Mouse (Mus musculus): ENCODE data around the gene Shroom3.

Shroom3 gene

GRCm38 (mm10) chr5:92683351-92683807 is at the start of gene Shroom3:
Gene Shroom3 (plus strand): TSS chr5:92683435.
- DNase-seq = peak; percentile 31 to 39

GRCm38 (mm10) chr5:92633526-92633925 is 49.7 kb upstream of the Shroom3 start:
- peak; percentile 7 to 18 for DNase-seq

DNA sequence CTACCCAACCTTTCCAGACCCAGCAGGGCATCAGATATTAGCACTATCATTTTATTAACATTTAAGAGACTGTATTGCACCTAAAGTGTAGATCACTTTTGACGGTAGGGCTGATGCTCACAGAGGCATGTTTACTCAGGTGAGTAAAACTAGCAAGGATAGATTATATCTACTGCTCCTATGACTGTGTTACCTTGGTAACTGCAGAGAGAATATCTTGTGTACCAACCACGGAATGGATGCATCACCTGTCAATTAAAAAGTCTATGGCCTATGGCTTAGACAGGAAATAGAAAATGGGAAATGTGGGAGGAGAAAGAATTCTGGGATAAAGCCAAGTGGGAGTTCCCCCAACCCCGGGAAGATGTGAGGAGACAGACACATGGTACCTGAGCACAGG is 48.3 kb upstream of the Shroom3 start:
- no peak for DNase-seq

DNA sequence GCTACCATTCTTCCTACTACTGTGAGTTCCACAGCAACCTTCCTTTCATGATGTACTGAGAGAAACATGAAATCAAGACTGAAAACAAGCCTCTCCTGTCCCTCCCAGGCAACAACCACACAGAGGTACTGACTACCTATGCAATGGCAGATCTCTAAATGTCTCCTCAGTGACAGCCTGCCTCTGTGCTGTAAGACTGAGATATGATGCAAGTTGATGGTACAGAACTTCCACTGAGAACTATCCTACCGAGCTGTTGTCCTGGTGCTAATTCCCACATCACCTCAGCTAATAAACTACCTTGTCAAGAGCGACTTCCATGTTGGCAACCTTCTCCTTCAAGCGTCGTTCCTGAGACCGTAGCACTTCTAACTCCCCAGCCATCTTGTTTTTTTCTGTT is 47.3 kb upstream of the Shroom3 start:
- DNase-seq = no peak

DNA sequence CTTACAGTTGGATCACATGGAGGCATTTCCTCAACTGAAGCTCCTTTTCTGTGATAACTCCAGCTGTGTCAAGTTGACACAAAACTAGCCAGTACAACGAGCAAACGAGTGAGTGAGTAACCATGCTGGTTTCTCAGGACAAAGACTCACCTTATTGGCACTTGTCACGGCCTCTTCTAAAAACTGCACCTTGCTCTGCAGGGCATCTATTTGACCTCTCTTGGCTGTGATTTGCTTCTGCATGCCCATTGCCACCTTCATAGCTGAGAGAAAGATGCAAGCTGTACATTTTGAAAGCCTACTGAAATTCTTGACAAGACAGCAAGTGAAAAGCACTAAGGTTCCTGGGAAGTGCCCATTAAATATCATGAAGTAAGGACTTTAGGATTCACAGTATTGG is 42.4 kb upstream of the Shroom3 start:
- no peak for DNase-seq

GRCm38 (mm10) chr5:92656256-92656655 is 27.0 kb upstream of the Shroom3 start:
- DNase-seq = peak; percentile 81 to 83

- DNase-seq = no peak
These were observed 18.9 kb upstream of the Shroom3 start for GRCm38 (mm10) chr5:92664321-92664720.

DNA sequence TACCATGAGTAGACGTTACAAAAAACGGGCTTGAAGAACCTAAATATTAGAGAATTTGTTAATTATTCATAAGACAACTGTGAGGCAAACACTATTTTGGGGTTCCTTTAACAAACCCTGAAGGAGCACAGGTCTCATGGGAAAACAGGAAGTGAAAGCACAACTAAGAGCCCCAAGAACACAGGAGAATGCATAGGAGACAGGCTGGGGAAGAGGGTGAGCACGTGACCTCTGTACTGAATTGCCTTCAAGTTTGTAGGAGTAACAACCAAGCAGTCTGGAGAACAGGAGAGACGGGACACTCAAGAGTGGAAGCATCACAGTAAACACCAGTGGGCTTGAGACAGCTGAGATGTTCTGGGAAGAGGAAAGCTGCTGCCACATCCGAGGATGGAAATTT is 16.4 kb upstream of the Shroom3 start:
- DNase-seq = no peak

DNA sequence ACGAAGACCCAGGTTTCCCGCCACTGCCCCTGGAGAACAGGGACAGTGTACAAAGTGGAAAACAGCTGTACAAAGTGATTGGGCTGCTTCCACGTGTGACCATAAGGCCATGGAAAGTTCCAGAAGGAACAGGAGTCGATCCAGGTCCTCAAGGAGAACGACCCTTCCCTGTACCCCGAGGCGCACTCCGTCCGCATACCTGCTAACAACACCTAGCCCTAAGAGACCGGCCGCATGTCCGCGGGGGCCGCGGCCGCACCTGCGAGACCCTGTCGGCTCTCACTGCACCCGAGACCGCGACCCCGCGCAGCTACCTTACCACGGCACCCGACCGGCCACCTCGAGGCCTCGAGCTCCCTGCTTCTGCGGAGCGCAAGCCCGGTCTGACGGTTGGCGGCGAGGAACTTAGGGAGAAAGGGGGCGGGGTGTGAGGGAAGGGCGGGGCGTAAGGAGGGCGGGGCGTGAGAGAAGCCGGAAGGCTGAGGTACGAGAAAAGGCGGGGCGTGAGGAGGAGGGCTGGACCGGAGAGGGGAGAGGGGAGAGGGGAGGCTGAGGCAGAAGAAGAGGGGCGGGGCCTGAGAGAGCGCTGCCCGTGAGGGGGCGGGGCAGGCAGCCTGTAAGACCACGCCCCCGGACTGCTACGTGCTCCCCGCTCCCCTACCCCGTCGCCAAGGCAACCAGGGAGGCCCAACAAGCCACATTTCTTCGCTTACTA is 8.2 kb upstream of the Shroom3 start, which contains the start of gene Ccdc158:
Gene Ccdc158, minus strand, starts transcription at position 413 of the 715 bp plus-strand sequence.
- DNase-seq = peak; percentile 75 to 82

- DNase-seq = no peak
These were observed 7.7 kb upstream of the Shroom3 start for GRCm38 (mm10) chr5:92675574-92675920.

GRCm38 (mm10) chr5:92679441-92679840 is 3.8 kb upstream of the Shroom3 start:
- DNase-seq = peak; percentile 61 to 68

DNA sequence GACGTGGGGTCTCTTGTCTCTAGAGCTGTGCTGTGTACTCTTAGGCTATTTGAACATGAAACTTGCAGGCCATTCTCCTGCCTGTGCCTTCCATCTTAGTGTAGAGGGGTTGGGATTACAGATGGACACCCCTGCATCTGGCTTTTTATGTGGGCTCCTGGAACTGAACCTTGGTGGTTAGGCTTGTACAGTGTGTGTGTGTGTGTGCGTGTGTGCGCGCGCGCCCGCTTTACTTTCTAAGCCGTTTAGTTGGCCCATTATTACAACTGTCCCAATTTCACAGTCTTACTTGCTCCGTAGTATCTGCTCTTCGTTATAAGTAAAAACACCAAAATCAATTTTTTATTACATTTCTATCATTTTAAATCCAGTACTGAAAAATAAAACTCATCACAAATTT is 1.4 kb upstream of the Shroom3 start:
- DNase-seq = no peak

GRCm38 (mm10) chr5:92682621-92683348 is 450 bp upstream of the Shroom3 start:
- peak; percentile 29 to 38 for DNase-seq

DNA sequence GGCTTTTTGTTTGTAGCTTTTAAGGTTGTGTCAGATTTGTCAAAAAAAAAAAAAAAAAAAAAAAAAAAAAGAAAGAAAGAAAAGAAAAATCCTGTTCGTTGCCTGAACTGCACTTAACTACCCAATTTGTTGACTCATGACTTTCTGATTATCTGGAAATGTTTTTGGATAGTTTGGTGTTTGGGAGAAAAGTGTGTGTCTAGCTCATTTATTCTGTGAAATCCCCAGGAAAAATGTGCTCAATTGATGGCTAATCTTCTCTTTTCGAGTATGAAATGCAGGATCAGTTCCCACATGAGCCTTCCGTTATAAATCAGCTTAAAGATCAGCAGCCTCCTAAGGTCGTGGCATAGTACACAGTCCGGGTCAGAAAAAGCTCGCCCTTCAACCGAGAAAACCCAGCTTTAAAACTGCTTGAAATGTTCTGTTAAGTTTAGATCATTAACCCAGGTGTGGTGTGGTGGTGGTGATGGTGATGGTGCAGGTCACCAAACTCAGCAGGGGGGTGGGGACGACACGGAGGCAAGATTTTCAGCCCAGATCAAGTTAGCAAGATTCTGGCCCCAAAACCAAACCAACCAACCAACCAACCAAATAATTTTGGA is 738 bp downstream of the Shroom3 start:
- no peak for DNase-seq

- DNase-seq = no peak
These were observed 1.7 kb downstream of the Shroom3 start for GRCm38 (mm10) chr5:92684715-92685460.

- no peak for DNase-seq
These were observed 4.9 kb downstream of the Shroom3 start for GRCm38 (mm10) chr5:92688124-92688523.

DNA sequence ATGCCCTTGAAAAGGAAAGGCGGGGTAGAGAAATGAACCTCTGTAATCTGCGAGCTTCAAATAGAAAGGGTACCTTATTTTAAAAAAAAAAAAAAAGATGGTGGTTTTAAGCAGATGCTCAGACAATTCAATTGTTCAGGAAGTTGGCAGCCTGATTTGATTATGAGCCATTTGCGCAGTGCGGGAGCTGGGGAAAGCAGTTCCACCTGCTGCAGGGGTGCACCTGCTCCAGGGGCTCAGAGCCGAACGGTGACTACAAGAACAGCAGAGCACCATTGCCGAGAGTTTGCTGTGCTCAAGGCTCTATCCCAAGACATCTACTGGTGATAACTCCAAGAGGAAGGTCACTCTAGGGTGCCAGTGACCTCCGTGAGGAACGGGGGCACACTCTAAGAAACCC is 5.3 kb downstream of the Shroom3 start:
- no peak for DNase-seq

DNA sequence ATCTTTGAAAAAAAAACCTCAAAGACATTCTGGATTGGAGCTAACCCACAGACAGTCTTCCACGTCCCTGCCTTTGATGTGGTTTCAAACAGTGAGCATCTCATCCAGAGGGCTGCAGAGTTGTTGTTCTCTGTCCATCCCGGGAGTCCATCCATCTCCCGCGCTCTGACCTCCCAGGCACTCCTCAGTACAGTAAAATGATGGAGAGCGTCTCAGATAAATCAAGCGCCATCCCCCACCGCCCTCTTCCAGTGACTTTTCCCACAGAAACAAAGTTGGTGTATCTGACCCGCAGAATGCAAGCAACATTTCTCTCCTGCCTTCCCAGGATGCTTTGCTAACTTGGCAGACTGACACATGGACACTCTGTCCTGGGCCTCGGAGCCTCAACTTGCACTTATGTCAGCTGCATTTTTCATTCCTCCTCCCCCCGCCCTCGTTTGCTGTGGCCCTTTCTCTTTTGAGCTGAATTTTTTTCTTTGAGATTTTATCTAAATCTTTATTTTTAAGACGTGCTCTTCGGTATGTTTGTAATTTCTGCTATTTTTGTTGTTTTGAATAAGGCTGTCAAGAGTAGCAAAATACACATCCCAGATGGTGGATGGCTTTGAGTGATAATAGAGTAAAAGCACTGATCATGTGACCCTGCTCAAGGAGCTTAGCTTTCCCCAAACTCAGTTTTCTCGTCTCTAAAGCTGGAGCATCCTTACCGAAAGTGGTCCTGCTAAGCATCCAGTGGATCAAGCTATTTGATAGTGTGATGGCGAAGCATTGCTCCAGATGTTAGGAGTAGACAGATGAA is 9.2 kb downstream of the Shroom3 start:
- DNase-seq = no peak

- no peak for DNase-seq
These were observed 10.5 kb downstream of the Shroom3 start for GRCm38 (mm10) chr5:92693744-92694143.

DNA sequence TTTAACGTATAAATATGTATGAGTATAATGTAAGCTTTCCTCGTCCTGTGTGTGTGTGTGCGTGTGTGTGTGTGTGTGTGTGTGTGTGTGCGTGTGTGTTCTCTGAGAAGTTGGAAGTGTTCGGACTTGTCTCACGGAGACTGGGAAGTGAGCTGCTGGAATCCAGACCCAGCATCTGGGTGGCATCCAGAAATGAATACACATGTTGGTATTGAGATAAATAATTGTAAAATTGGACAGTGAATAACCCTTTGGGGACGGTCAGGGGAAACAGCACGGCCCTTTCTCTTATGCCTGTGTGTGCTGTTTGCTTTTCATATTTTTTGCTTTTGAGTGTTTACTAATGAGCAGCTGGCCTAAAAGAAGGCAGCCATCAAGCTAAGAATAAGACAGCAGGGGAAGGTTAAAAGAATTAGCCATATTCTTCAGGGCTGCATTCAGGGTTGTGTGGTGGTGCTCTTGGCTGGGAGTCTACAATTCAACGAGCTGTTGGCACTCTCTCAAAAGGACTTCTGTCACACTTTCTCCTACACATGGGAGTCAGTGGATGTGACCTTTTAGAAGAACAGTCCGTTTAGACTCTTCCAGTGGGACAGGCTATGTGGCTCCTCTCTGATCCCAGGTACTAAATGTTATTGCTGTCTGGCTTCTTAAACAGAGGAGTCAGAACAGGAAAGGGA is 11.2 kb downstream of the Shroom3 start:
- DNase-seq = peak in 1 of 2 experiments; percentile 15

DNA sequence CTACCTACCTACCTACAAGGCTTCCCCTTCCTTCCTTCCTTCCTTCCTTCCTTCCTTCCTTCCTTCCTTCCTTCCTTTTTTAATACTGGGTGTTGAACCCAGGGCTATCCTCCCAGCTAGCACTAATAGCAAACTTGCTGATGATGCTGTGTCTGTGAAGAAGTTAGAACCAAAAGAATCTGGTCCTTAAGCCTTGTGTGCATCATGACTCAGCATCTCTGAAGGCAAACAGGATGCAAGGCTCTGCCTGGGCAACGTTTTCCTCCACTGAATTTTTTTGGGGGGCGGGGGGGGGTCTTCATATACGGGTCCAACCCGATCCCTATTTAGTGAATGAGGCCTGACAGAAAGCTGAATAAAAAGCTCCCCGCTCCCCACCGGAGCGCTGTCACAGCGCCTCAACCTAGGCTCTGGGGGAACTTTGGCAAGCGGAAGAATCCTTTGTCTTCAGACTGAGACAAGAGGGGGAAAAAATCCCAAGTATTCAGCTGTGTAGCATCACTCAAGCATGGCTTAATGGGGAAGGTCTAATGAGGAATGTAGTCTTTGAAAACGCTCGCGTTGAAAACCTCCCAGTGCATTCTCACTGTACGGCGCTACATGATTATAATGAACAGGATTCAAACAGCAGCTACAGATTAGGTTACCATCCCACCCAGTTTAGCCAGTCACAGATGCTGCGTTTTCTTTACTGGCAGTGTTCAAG is 15.0 kb downstream of the Shroom3 start:
- peak in 1 of 2 experiments; percentile 10 for DNase-seq

Data from cerebellum, postnatal 10 days (tissue).